Mouse (Mus musculus) testis, adult 2 months (tissue): ENCODE measurements around the gene Fbln7.
A peak's percentile ranks its signal among the peaks of the same experiment; 100 is the strongest.

Experiments
- CTCF ChIP-seq: fragments of 200-500 bp; IDR thresholded peaks from 2 replicates; pipeline ENCODE4 v1.5.1; 2012; ENCODE audit warnings: low read depth, mild to moderate bottlenecking, inconsistent platforms, low read length, moderate library complexity; ENCODE audit not compliant: control insufficient read depth, insufficient read depth, insufficient replicate concordance
- POLR2A ChIP-seq: fragments of 200-500 bp; IDR thresholded peaks from 2 replicates; pipeline ENCODE4 v1.6.1; 2012; ENCODE audit warnings: low read depth, mild to moderate bottlenecking, inconsistent platforms, low read length, moderate library complexity; ENCODE audit not compliant: control insufficient read depth

- TF ChIP-seq CTCF (peak; percentile 8; the same call in 1 of the 2 replicates), POLR2A (no peak)
These were observed 28.0 kb downstream of the Fbln7 start for GRCm38 (mm10) chr2:128890661-128891335.
